Mouse (Mus musculus) heart, adult 2 months (tissue): ENCODE data around the gene Epha1.

ENCODE experiments used
- CTCF ChIP-seq: fragments of 200-600 bp; IDR thresholded peaks from 2 replicates; pipeline ENCODE4 v1.8.1; 2022; ENCODE audit warnings: antibody characterized with exemption, mild to moderate bottlenecking, moderate library complexity
- EP300 ChIP-seq: fragments of 200-500 bp; IDR thresholded peaks from 2 replicates; pipeline ENCODE4 v1.6.1; 2011; ENCODE audit warnings: low read depth, low read length, control low read depth; ENCODE audit not compliant: insufficient read depth
- POLR2A ChIP-seq: fragments of 200-500 bp; IDR thresholded peaks from 2 replicates; pipeline ENCODE4 v1.6.1; 2011; ENCODE audit warnings: mild to moderate bottlenecking, low read depth, low read length, control low read depth; ENCODE audit not compliant: insufficient read depth

DNA sequence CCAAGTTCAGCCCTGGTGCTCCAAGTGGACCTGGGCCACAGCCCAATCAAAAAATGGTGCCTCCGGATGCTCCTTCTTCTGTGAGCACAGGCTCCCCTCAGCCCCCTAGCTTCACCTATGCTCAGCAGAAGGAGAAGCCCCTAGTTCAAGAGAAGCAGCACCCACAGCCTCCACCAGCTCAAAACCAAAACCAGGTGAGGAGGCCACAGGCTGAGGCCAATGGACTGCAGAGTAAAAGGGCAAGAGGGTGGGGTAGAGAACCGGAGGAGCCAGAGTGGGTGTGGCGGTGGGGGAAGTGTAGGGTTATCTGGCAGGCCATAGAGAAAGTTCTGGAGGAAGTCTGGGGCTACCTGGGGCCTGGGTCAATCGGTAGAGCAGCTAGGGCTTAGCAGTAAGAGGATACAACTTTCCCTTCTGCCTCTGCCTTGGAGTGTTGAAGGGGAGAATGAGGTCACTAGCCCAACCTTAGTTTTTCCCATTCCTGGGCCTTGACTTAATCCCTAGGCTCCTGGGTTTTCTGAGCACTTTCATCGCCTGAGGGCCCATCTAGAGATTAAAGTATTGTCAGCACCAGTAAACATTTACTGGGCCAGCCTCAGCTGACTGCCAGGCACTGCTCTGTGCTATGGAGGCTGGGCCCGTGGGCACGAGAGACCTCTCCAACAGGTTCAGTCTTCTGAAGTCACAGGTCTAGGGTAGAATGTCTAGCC is 21.1 kb downstream of the Epha1 start:
- TF ChIP-seq CTCF (no peak), POLR2A (no peak), EP300 (no peak)
